ENCODE assay signal across 8 mouse cellular contexts in the genomic region with DNA sequence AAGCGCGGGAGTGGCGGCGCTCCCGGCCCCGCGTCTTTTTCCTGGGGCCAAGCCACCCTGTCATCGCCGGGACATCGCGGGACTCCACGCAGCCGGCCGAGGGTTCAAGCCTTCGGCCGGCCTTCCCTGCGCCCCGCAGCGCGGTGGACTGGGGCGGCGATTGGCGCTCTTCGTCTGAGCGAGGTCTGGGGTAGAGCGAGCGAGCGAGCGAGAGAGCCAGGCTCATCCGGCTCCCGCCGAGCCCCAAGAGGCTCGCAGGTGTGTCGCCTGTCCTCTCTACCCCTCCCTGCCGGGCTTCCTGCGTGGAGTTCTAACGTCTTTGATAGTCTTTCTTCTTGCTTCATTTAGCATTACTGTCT. TPM values are rescaled to one million over a fixed set of nuclear protein-coding genes. Genes with fewer than 3 reads are reported as not detected.
A peak's percentile ranks its signal among the peaks of the same experiment; 100 is the strongest.
DNase-seq lines count a peak whose midpoint lies in the region; ATAC-seq and TF ChIP-seq lines count a peak whose summit lies in the region.

No protein-coding gene starts in this region.

- H3K4me3 ChIP-seq in left cerebral cortex, adult 2 months: peak overlapping the region; percentile 69
- H3K4me3 ChIP-seq in embryonic facial prominence, embryonic 14.5 days (ENCODE audit: low read depth, low read length): peak overlapping the region; percentile 32
- H3K4me3 ChIP-seq in limb, embryonic 10.5 days: peak overlapping the region; percentile 37
- H3K4me3 ChIP-seq in stomach, embryonic 14.5 days (ENCODE audit: low read depth, low read length): peak overlapping the region; percentile 18

- intact Hi-C loops in left cerebral cortex, adult 2 months (cut with DNase I): loop anchor here (2.0 kb wide), 1 partner anchor 16 kb away; no protein-coding TSS in a partner anchor

- H3K27ac ChIP-seq in left cerebral cortex, adult 2 months: peak overlapping the region; percentile 93
- H3K27ac ChIP-seq in embryonic facial prominence, embryonic 14.5 days (replicated peaks; ENCODE audit: low read depth, low read length): no peak overlapping the region
- no peak overlapping the region for H3K27ac ChIP-seq in limb, embryonic 10.5 days
- H3K27ac ChIP-seq in stomach, embryonic 14.5 days (ENCODE audit: low read length): no peak overlapping the region

- H3K4me1 ChIP-seq in embryonic facial prominence, embryonic 14.5 days (ENCODE audit: control insufficient read depth, insufficient read depth, low read length): peaks cover 7% of the 10 kb centered on the region; the same call in 1 of the 2 replicates
- peaks cover 29% of the 10 kb centered on the region for H3K4me1 ChIP-seq in limb, embryonic 10.5 days
- peaks cover 4% of the 10 kb centered on the region; the same call in 1 of the 2 replicates for H3K4me1 ChIP-seq in stomach, embryonic 14.5 days (ENCODE audit: control insufficient read depth, insufficient read depth, low read length)

- H3K9me3 ChIP-seq in embryonic facial prominence, embryonic 14.5 days (ENCODE audit: control insufficient read depth, low read length): no peaks in the 10 kb centered on the region
- H3K9me3 ChIP-seq in limb, embryonic 10.5 days (replicated peaks): no peaks in the 10 kb centered on the region
- H3K9me3 ChIP-seq in stomach, embryonic 14.5 days (ENCODE audit: control insufficient read depth, low read depth, low read length): no peaks in the 10 kb centered on the region

- no peak for DNase-seq in left cerebral cortex, adult 2 months (ENCODE audit: extremely low spot score in 1 of 2, low spot score in 2 of 2)
- no peak for DNase-seq in left cerebral cortex, adult 11 months (ENCODE audit: low spot score)
- DNase-seq in embryonic facial prominence, embryonic 14.5 days (ENCODE audit: low spot score): no peak
- DNase-seq in limb, embryonic 10.5 days (ENCODE audit: low spot score): no peak
- no peak for DNase-seq in gastrocnemius, adult 18-20 months (ENCODE audit: low spot score)
- no peak for DNase-seq in right cerebral cortex, postnatal 4 days
- DNase-seq in left cerebral cortex, adult 9 months (ENCODE audit: low spot score in 2 of 2): no peak

- no peaks in the 10 kb centered on the region for H3K36me3 ChIP-seq in embryonic facial prominence, embryonic 14.5 days (ENCODE audit: control insufficient read depth, insufficient read depth, low read length)
- H3K36me3 ChIP-seq in limb, embryonic 10.5 days: no peaks in the 10 kb centered on the region
- no peaks in the 10 kb centered on the region for H3K36me3 ChIP-seq in stomach, embryonic 14.5 days (ENCODE audit: control insufficient read depth, insufficient read depth, low read length)

- 1% methylated on average over 27 of the region's 37 CpGs for WGBS in embryonic facial prominence, embryonic 14.5 days
- WGBS in limb, embryonic 10.5 days: under 1% methylated on average over 37 of the region's 37 CpGs
- 2% methylated on average over 36 of the region's 37 CpGs for WGBS in stomach, embryonic 14.5 days

- ATAC-seq in embryonic facial prominence, embryonic 14.5 days (ENCODE audit: low read depth): no peak
- no peak for ATAC-seq in stomach, embryonic 14.5 days (ENCODE audit: insufficient number of reproducible peaks, insufficient read depth, low FRiP score, low read depth)

- peak overlapping the region; percentile 46 for H3K9ac ChIP-seq in embryonic facial prominence, embryonic 14.5 days (ENCODE audit: low read depth, low read length)
- 0 out of 2 replicates have a peak overlapping the region, but pooled peaks have one; percentile 7 for H3K9ac ChIP-seq in stomach, embryonic 14.5 days (replicated peaks; ENCODE audit: low read depth, low read length)

- no peak for TF ChIP-seq CTCF in left cerebral cortex, adult 2 months (IDR thresholded peaks at IDR 0.05)

- H3K4me2 ChIP-seq in embryonic facial prominence, embryonic 14.5 days (ENCODE audit: low read depth, low read length): peak overlapping the region; percentile 50
- H3K4me2 ChIP-seq in stomach, embryonic 14.5 days (replicated peaks; ENCODE audit: low read depth, low read length): peak overlapping the region; percentile 38

- H3K27me3 ChIP-seq in embryonic facial prominence, embryonic 14.5 days (replicated peaks; ENCODE audit: control insufficient read depth, insufficient read depth, low read length): peaks cover 99% of the 10 kb centered on the region
- peaks cover 100% of the 10 kb centered on the region for H3K27me3 ChIP-seq in limb, embryonic 10.5 days (ENCODE audit: low read depth, poor library complexity, severe bottlenecking)
- H3K27me3 ChIP-seq in stomach, embryonic 14.5 days (ENCODE audit: control insufficient read depth, insufficient read depth, low read length): peaks cover 70% of the 10 kb centered on the region

RNA-seq across cellular contexts. Expression of a gene that starts 53.6 kb away (rescaled TPM):
- not detected for total RNA-seq in left cerebral cortex, adult 2 months (2021)
- polyA plus RNA-seq in embryonic facial prominence, embryonic 14.5 days (2014; fragmentation: Nextera tagmentation; extraction: Ambion mirVana): 4.1 and 7.6 TPM in 2 replicates
- polyA plus RNA-seq in limb, embryonic 10.5 days (2016; fragmentation: Nextera tagmentation; extraction: Ambion mirVana): 0.18 and 0.34 TPM in 2 replicates
- 3.2 and 4.2 TPM in 2 replicates for polyA plus RNA-seq in stomach, embryonic 14.5 days (2014; fragmentation: Nextera tagmentation; extraction: Ambion mirVana)
- not detected for total RNA-seq in gastrocnemius, adult 18-20 months (2021)

RNA-seq across cellular contexts. Expression of a gene that starts 58.8 kb away (rescaled TPM):
- 100 to 1,000 TPM; 223 to 225 TPM for total RNA-seq in left cerebral cortex, adult 2 months (2021)
- polyA plus RNA-seq in embryonic facial prominence, embryonic 14.5 days (2014; fragmentation: Nextera tagmentation; extraction: Ambion mirVana): 36.8 and 41.7 TPM in 2 replicates
- polyA plus RNA-seq in limb, embryonic 10.5 days (2016; fragmentation: Nextera tagmentation; extraction: Ambion mirVana): 12.3 and 14.0 TPM in 2 replicates
- polyA plus RNA-seq in stomach, embryonic 14.5 days (2014; fragmentation: Nextera tagmentation; extraction: Ambion mirVana): 19.5 and 20.1 TPM in 2 replicates
- total RNA-seq in gastrocnemius, adult 18-20 months (2021): 100 to 1,000 TPM; 174 to 196 TPM

Comparison
In these comparisons a context has a peak if more than half of its experiments do, and no peak if none do; other contexts are left out.
1. H3K4me3 ChIP-seq: peak in every context shown above with its lines; median percentile 69 in left cerebral cortex, adult 2 months; 37 in limb, embryonic 10.5 days; 32 in embryonic facial prominence, embryonic 14.5 days; 18 in stomach, embryonic 14.5 days.